Mouse (Mus musculus) stomach, embryonic 14.5 days (tissue): ENCODE measurements around the gene Chit1. TPM values are rescaled to one million over a fixed set of nuclear protein-coding genes. Genes with fewer than 3 reads are reported as not detected.

Experiments
- ATAC-seq: fragments of 200-750 bp; cut with Nextera tagmentation; 2 replicates; pipeline ENCODE4 v1.8.0; 2017; ENCODE audit warnings: low read depth, moderate TSS enrichment; ENCODE audit not compliant: insufficient number of reproducible peaks, insufficient read depth, low FRiP score
- H3K27ac ChIP-seq: fragments of 300-500 bp; sonication (generic); 2 replicates; pipeline ENCODE4 v1.5.1; 2014; ENCODE audit warnings: mild to moderate bottlenecking, low read length, moderate library complexity, mixed read lengths
- H3K27me3 ChIP-seq: fragments of 300-500 bp; sonication (generic); 2 replicates; pipeline ENCODE4 v1.6.1; 2014; ENCODE audit warnings: low read length, control low read depth, mixed read lengths; ENCODE audit not compliant: control insufficient read depth, insufficient read depth
- H3K36me3 ChIP-seq: fragments of 300-500 bp; sonication (generic); 2 replicates; pipeline ENCODE4 v1.6.1; 2014; ENCODE audit warnings: mild to moderate bottlenecking, control low read depth, low read length, moderate library complexity, mixed read lengths; ENCODE audit not compliant: control insufficient read depth, insufficient read depth
- H3K4me1 ChIP-seq: fragments of 300-500 bp; sonication (generic); 2 replicates; pipeline ENCODE4 v1.6.1; 2014; ENCODE audit warnings: low read length, control low read depth, mixed read lengths; ENCODE audit not compliant: control insufficient read depth, insufficient read depth
- H3K4me2 ChIP-seq: fragments of 300-500 bp; sonication (generic); replicated peaks from 2 replicates; pipeline ENCODE4 v1.6.1; 2014; ENCODE audit warnings: low read depth, low read length, control low read depth
- H3K4me3 ChIP-seq: fragments of 300-500 bp; sonication (generic); 2 replicates; pipeline ENCODE4 v1.5.1; 2014; ENCODE audit warnings: low read depth, low read length, control low read depth
- H3K9ac ChIP-seq: fragments of 300-500 bp; sonication (generic); replicated peaks from 2 replicates; pipeline ENCODE4 v1.6.1; 2014; ENCODE audit warnings: low read depth, mild to moderate bottlenecking, control low read depth, low read length, moderate library complexity, mixed read lengths
- H3K9me3 ChIP-seq: fragments of 300-500 bp; sonication (generic); 2 replicates; pipeline ENCODE4 v1.6.1; 2016; ENCODE audit warnings: low read depth, low read length, control low read depth; ENCODE audit not compliant: control insufficient read depth
- WGBS: fragments of 180-500 bp; shearing (Covaris S2); extraction: QIAGEN DNeasy Blood & Tissue Kit; methylation state at CpG from one replicate; pipeline ENCODE4 v1.1.7; 2014; 5-methylcytosine and 5-hydroxymethylcytosine counted together
- polyA plus RNA-seq: library from polyadenylated mRNA; unstranded; fragments of >200 nt; fragmentation: Nextera tagmentation; extraction: Ambion mirVana; gene quantifications from 2 replicates; pipeline ENCODE4 v1.2.1, GENCODE M21; 2014

Gene Chit1
- polyA plus RNA-seq, result not detected in 2 replicates

DNA sequence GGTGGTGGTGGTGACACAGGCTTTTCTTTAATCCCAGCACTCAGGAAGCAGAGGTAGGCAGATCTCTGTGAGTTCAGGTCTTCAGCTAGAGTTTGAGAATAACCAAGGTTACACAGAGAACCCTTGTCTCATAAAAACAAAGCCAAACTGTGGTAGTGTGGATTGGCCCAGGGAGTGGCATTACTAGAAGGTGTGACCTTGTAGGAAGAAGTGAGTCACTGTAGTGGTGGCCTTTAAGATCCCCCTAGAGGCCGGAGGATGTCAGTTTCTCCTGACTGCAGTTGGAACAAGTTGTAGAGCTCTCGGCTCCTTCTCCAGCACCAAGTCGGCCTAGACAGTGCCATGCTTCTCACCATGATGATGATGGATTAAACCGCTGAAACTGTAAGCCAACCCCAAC is at the start of gene Chit1:
Gene Chit1 (plus strand): TSS at position 264 of the 400 bp plus-strand sequence.
- Histone ChIP-seq H3K27me3 (no peaks in the 10 kb centered on the region), H3K9ac (no peak within 1 kb of the TSS), H3K27ac (no peak within 1 kb of the TSS), H3K4me3 (no peak within 1 kb of the TSS), H3K4me1 (0 out of 2 replicates have a peak, but pooled peaks cover 4% of the 10 kb centered on the region), H3K4me2 (no peak within 1 kb of the TSS), H3K9me3 (no peaks in the 10 kb centered on the region), H3K36me3 (no peaks in the 10 kb centered on the region)
- ATAC-seq, result no peak
- WGBS, result 73% methylated on average over 4 of the region's 4 CpGs

DNA sequence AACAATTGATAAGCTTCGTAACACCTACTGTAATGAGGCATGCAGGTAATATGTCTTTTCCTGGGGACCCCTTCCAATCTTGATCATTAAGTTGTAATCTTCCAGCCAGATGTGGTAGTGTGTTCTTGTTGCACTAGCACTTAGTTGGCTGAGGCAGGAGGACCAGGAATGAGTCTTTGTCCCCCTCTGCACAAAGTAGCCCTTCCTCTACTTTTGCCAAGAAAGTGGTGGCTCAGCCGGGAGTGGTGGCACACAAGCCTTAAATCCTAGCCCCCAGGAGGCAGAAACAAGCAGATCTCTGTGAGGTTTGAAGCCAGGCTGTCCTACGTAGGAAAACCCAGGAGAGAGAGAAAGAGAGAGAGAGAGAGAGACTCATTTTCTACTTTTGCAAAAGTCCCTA is 49.1 kb upstream of the Chit1 start:
- no peak for ATAC-seq
- no peaks in the 10 kb centered on the region for H3K9me3 ChIP-seq
- H3K4me3 ChIP-seq, result no peak overlapping the region
- peaks cover 67% of the 10 kb centered on the region for H3K4me1 ChIP-seq
- H3K27ac ChIP-seq, result peak overlapping the region; percentile 98
- no peaks in the 10 kb centered on the region for H3K27me3 ChIP-seq
- H3K4me2 ChIP-seq, result no peak overlapping the region
- H3K9ac ChIP-seq, result no peak overlapping the region
- 61% methylated on average over 3 of the region's 3 CpGs for WGBS
- no peaks in the 10 kb centered on the region for H3K36me3 ChIP-seq

DNA sequence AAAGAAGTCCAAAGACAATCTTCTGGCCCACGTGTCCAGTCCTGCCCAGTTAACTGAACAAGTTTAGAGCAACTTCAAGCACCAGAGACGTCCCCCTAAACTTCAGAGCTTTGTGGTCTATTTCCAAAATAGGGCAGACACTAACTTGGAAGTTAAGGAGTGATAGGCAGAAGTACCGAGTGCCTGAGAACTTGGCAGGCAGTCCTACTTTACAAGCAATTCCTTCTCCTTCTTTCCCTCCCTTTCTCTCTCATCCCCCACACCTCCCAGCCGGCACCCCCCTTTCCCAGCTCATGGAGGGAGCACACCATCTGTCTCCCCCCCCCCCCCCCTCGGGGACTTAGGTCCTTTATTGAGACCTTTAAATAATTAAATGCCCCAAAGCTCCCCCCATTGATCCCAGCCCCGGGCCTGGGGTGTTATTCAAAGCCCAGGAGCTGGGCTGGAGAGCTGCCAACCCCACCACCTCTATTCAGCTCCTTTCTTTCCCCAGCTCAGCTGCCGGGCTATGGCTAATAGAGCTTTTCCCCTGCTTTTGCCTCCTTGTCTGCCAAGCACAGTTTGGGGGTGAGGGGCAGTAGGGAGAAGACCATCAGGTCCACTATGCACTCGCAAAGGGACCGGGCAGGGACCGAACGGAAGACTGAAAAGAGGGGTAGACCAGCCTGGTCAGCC is 48.5 kb upstream of the Chit1 start:
- Histone ChIP-seq H3K4me1 (peaks cover 72% of the 10 kb centered on the region), H3K36me3 (no peaks in the 10 kb centered on the region), H3K4me2 (peak overlapping the region; percentile 40), H3K4me3 (no peak overlapping the region), H3K9me3 (no peaks in the 10 kb centered on the region), H3K27me3 (no peaks in the 10 kb centered on the region), H3K9ac (peak overlapping the region; percentile 12; the same call in 1 of the 2 replicates), H3K27ac (peak overlapping the region; percentile 98)
- no peak for ATAC-seq
- 12% methylated on average over 10 of the region's 11 CpGs for WGBS

GRCm38 (mm10) chr1:134063086-134063772 is 47.8 kb upstream of the Chit1 start:
- Histone ChIP-seq H3K27ac (peak overlapping the region; percentile 98), H3K36me3 (no peaks in the 10 kb centered on the region), H3K9me3 (no peaks in the 10 kb centered on the region), H3K4me1 (peaks cover 79% of the 10 kb centered on the region), H3K4me2 (peak overlapping the region; percentile 40), H3K27me3 (no peaks in the 10 kb centered on the region), H3K4me3 (no peak overlapping the region), H3K9ac (peak overlapping the region; percentile 12; the same call in 1 of the 2 replicates)
- WGBS, result 2% methylated on average over 33 of the region's 33 CpGs
- no peak for ATAC-seq

GRCm38 (mm10) chr1:134063773-134064125 is 47.3 kb upstream of the Chit1 start:
- no peaks in the 10 kb centered on the region for H3K9me3 ChIP-seq
- peaks cover 79% of the 10 kb centered on the region for H3K4me1 ChIP-seq
- peak overlapping the region; percentile 12; the same call in 1 of the 2 replicates for H3K9ac ChIP-seq
- H3K27ac ChIP-seq, result peak overlapping the region; percentile 98
- WGBS, result 21% methylated on average over 9 of the region's 9 CpGs
- peak overlapping the region; percentile 40 for H3K4me2 ChIP-seq
- no peak for ATAC-seq
- no peaks in the 10 kb centered on the region for H3K27me3 ChIP-seq
- H3K36me3 ChIP-seq, result no peaks in the 10 kb centered on the region
- H3K4me3 ChIP-seq, result no peak overlapping the region

DNA sequence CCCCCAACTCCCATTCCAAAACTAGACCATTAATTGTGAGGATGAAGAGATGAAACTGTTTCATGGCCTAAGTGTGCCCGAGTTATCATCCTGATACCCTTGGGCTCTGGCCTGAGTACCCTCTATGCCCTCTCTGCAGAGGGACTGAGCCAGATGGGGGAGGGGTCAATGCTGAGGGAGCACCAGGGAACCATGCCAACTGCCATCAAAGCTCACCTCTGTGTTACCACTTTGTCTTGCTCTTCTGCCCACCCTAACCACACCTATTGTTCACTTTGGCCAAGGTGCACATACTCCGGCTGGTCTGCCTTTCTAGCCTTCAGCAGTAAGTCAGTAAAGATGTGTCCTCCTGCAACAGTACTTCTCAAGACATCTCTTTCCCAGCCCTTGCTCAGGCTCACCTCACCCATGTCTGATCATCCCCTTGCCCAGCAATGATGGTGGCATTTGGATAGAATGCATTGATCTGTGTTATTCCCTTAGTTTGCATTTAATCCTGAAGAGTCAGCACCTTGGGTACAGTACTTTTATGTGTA is 46.7 kb upstream of the Chit1 start:
- WGBS, result 90% methylated on average over 2 of the region's 2 CpGs
- Histone ChIP-seq H3K4me1 (peaks cover 82% of the 10 kb centered on the region), H3K9me3 (no peaks in the 10 kb centered on the region), H3K9ac (no peak overlapping the region), H3K27ac (peak overlapping the region; percentile 98; the same call in 1 of the 2 replicates), H3K36me3 (no peaks in the 10 kb centered on the region), H3K4me2 (no peak overlapping the region), H3K27me3 (no peaks in the 10 kb centered on the region), H3K4me3 (no peak overlapping the region)
- no peak for ATAC-seq

GRCm38 (mm10) chr1:134065241-134065809 is 45.7 kb upstream of the Chit1 start:
- no peak overlapping the region for H3K4me3 ChIP-seq
- 49% methylated on average over 4 of the region's 4 CpGs for WGBS
- H3K4me1 ChIP-seq, result peaks cover 83% of the 10 kb centered on the region

GRCm38 (mm10) chr1:134066554-134066953 is 44.5 kb upstream of the Chit1 start:
- H3K27me3 ChIP-seq, result no peaks in the 10 kb centered on the region
- no peaks in the 10 kb centered on the region for H3K36me3 ChIP-seq
- no peak overlapping the region for H3K4me3 ChIP-seq
- no peaks in the 10 kb centered on the region for H3K9me3 ChIP-seq
- H3K27ac ChIP-seq, result peak overlapping the region; percentile 89
- H3K4me2 ChIP-seq, result no peak overlapping the region
- H3K9ac ChIP-seq, result no peak overlapping the region
- 47% methylated on average over 3 of the region's 3 CpGs for WGBS
- H3K4me1 ChIP-seq, result peaks cover 84% of the 10 kb centered on the region
- ATAC-seq, result no peak

More at GRCm38 (mm10) chr1:134065241-134065809, 45.7 kb upstream of the Chit1 start:
- H3K27ac ChIP-seq, result peak overlapping the region; percentile 98
- no peaks in the 10 kb centered on the region for H3K9me3 ChIP-seq
- H3K36me3 ChIP-seq, result no peaks in the 10 kb centered on the region
- no peak overlapping the region for H3K4me2 ChIP-seq
- ATAC-seq, result no peak
- H3K9ac ChIP-seq, result no peak overlapping the region
- H3K27me3 ChIP-seq, result no peaks in the 10 kb centered on the region
